ENCODE assay signal across 21 mouse cellular contexts in genomic region chr15:99729056-99729783, GRCm38 (mm10). TPM values are rescaled to one million over a fixed set of nuclear protein-coding genes. Genes with fewer than 3 reads are reported as not detected.
DNase-seq lines count a peak whose midpoint lies in the region; TF ChIP-seq lines count a peak whose summit lies in the region.
"Had no signal": no experiment of that assay in that cellular context is flagged by ENCODE, and none has a peak within 500 bp of the region (broad histone marks: within the 10 kb centered on the region; RNA-seq: fewer than 3 reads in every experiment).

No protein-coding gene starts in this region.

- H3K27me3 ChIP-seq in kidney, adult 2 months (replicated peaks; ENCODE audit: control insufficient read depth, insufficient read depth, low read length), result no peaks in the 10 kb centered on the region
- no peaks in the 10 kb centered on the region for H3K27me3 ChIP-seq in thymus, adult 2 months (ENCODE audit: control insufficient read depth, insufficient read depth, low read length)
- H3K27me3 ChIP-seq in splenic B cell, adult 2 months (ENCODE audit: control insufficient read depth, insufficient read depth, low read length, poor library complexity, severe bottlenecking), result no peaks in the 10 kb centered on the region
- H3K27me3 ChIP-seq: forebrain, embryonic 13.5 days; hindbrain, embryonic 15.5 days; liver, embryonic 13.5 days had no signal

- TF ChIP-seq CTCF in kidney, adult 2 months (conservative IDR thresholded peaks at IDR 0.05; ENCODE audit: insufficient read depth, insufficient read length, low read depth, low read length), result 0 out of 2 replicates have a peak, but pooled peaks have one; percentile 22
- no peak for TF ChIP-seq CTCF in thymus, adult 2 months (IDR thresholded peaks at IDR 0.05; ENCODE audit: borderline replicate concordance, control insufficient read depth, extremely low read depth, insufficient read depth, low read length, poor library complexity)

- no peak for DNase-seq in kidney, adult 2 months
- DNase-seq in kidney, adult 9 months, result no peak
- DNase-seq in thymus, adult 2 months, result peak; percentile 27
- DNase-seq in thymus, postnatal 25 days, result no peak
- peak; percentile 76 for DNase-seq in R1 (ENCODE audit: low read depth, low spot score)
- peak; percentile 31 for DNase-seq in splenic B cell, adult 2 months (ENCODE audit: low read depth, low spot score)
- DNase-seq in frontal cortex, adult 2 months (ENCODE audit: extremely low spot score in 1 of 2, low spot score in 1 of 2), result no peak
- DNase-seq in layer of hippocampus, postnatal 14 days (ENCODE audit: low spot score in 2 of 2), result no peak
- DNase-seq: adrenal gland, adult 2 months; cerebellum, adult 2 months; embryo, embryonic 11 days; gastrocnemius, adult 2 months; heart, adult 2 months; heart, postnatal 10 days; liver, embryonic 13.5 days; lung, postnatal 14 days had no signal

- peaks cover 8% of the 10 kb centered on the region for H3K4me1 ChIP-seq in kidney, adult 2 months (ENCODE audit: control insufficient read depth, insufficient read depth, low read length)
- H3K4me1 ChIP-seq in thymus, adult 2 months (replicated peaks; ENCODE audit: control insufficient read depth, insufficient read depth, low read length), result peaks cover 6% of the 10 kb centered on the region

- 96% methylated on average over 3 of the region's 4 CpGs for WGBS in kidney, adult 2 months
- 98% methylated on average over 4 of the region's 4 CpGs for WGBS in thymus, adult 2 months

- H3K27ac ChIP-seq in kidney, adult 2 months (ENCODE audit: insufficient read depth, low read depth, low read length), result no peak overlapping the region
- H3K27ac ChIP-seq in thymus, adult 2 months (ENCODE audit: control insufficient read depth, insufficient read depth, low read length), result no peak overlapping the region
- H3K27ac ChIP-seq: forebrain, embryonic 13.5 days; gastrocnemius, adult 2 months; heart, adult 2 months; hindbrain, embryonic 15.5 days; liver, embryonic 13.5 days had no signal

- TF ChIP-seq POLR2A in kidney, adult 2 months (IDR thresholded peaks at IDR 0.05; ENCODE audit: low read depth, low read length), result no peak
- no peak for TF ChIP-seq POLR2A in thymus, adult 2 months (IDR thresholded peaks at IDR 0.05; ENCODE audit: control insufficient read depth, extremely low read depth, insufficient read depth, low read length, poor library complexity)

- no peak overlapping the region for H3K4me3 ChIP-seq in kidney, adult 2 months (ENCODE audit: insufficient read depth, low read depth, low read length)
- no peak overlapping the region for H3K4me3 ChIP-seq in thymus, adult 2 months (ENCODE audit: control insufficient read depth, insufficient read depth, low read length)
- H3K4me3 ChIP-seq: forebrain, embryonic 13.5 days; gastrocnemius, adult 2 months; heart, adult 2 months; hindbrain, embryonic 15.5 days; liver, embryonic 13.5 days; myocyte had no signal

- H3K36me3 ChIP-seq in kidney, adult 2 months (ENCODE audit: control insufficient read depth, insufficient read depth, low read length), result peaks cover 3% of the 10 kb centered on the region; the same call in 1 of the 2 replicates
- peaks cover 9% of the 10 kb centered on the region; the same call in 1 of the 2 replicates for H3K36me3 ChIP-seq in thymus, adult 2 months (ENCODE audit: control insufficient read depth, insufficient read depth, low read length)
- peaks cover 8% of the 10 kb centered on the region; the same call in 1 of the 2 replicates for H3K36me3 ChIP-seq in splenic B cell, adult 2 months (ENCODE audit: control insufficient read depth, insufficient read depth, low read length, poor library complexity, severe bottlenecking)

RNA-seq across cellular contexts. Expression of gene Cox14, which starts 3.8 kb away (rescaled TPM):
- polyA plus RNA-seq in kidney, adult 2 months (2012; rRNA removed), result 263 and 269 TPM in 2 replicates
- polyA plus RNA-seq in thymus, adult 2 months (2012; rRNA removed), result 227 and 284 TPM in 2 replicates
- 218 and 238 TPM in 2 replicates for polyA plus RNA-seq in frontal cortex, adult 2 months (2012; rRNA removed)
- 100 to 1,000 TPM; 124 to 129 TPM for total RNA-seq in layer of hippocampus, postnatal 14 days (2021)

RNA-seq across cellular contexts. Expression of gene Gpd1, which starts 11.9 kb away (rescaled TPM):
- polyA plus RNA-seq in kidney, adult 2 months (2012; rRNA removed), result 427 and 506 TPM in 2 replicates
- polyA plus RNA-seq in thymus, adult 2 months (2012; rRNA removed), result 108 and 187 TPM in 2 replicates
- 52.2 and 56.5 TPM in 2 replicates for polyA plus RNA-seq in frontal cortex, adult 2 months (2012; rRNA removed)
- 10 to 100 TPM; 76.3 to 83.1 TPM for total RNA-seq in layer of hippocampus, postnatal 14 days (2021)

RNA-seq across cellular contexts. Expression of gene Gm17349, which starts 23.9 kb away (rescaled TPM):
- polyA plus RNA-seq in kidney, adult 2 months (2012; rRNA removed), result 0.58 TPM in 1 of 2 replicates, not detected in the other
- polyA plus RNA-seq in thymus, adult 2 months (2012; rRNA removed), result not detected in 2 replicates
- polyA plus RNA-seq in frontal cortex, adult 2 months (2012; rRNA removed), result 1.00 TPM in 1 of 2 replicates, not detected in the other
- 1 to 10 TPM; 5.3 to 5.5 TPM for total RNA-seq in layer of hippocampus, postnatal 14 days (2021)
- polyA plus RNA-seq: cerebellum, adult 2 months; forebrain, embryonic 13.5 days; heart, adult 2 months; hindbrain, embryonic 15.5 days; kidney, embryonic 14.5 days; liver, embryonic 13.5 days; myocyte; testis, adult 2 months had no signal

RNA-seq across cellular contexts. Expression of gene Smarcd1, which starts 27.3 kb away (rescaled TPM):
- polyA plus RNA-seq in kidney, adult 2 months (2012; rRNA removed), result 27.7 and 29.5 TPM in 2 replicates
- polyA plus RNA-seq in thymus, adult 2 months (2012; rRNA removed), result 106 and 111 TPM in 2 replicates
- 189 and 197 TPM in 2 replicates for polyA plus RNA-seq in frontal cortex, adult 2 months (2012; rRNA removed)
- 100 to 1,000 TPM in 1 of 2 experiments, 10 to 100 TPM in 1; 96.1 to 106 TPM for total RNA-seq in layer of hippocampus, postnatal 14 days (2021)

RNA-seq across cellular contexts. Expression of gene Cers5, which starts 43.5 kb away (rescaled TPM):
- 28.7 and 31.8 TPM in 2 replicates for polyA plus RNA-seq in kidney, adult 2 months (2012; rRNA removed)
- polyA plus RNA-seq in thymus, adult 2 months (2012; rRNA removed), result 48.1 and 59.8 TPM in 2 replicates
- polyA plus RNA-seq in frontal cortex, adult 2 months (2012; rRNA removed), result 45.7 and 48.0 TPM in 2 replicates
- 10 to 100 TPM; 32.6 to 39.3 TPM for total RNA-seq in layer of hippocampus, postnatal 14 days (2021)

Comparison
In these comparisons a context has a peak if more than half of its experiments do, and no peak if none do; other contexts are left out.
1. DNase-seq: peak in thymus, adult 2 months (single experiment), R1 (single experiment) and splenic B cell, adult 2 months (single experiment); none in kidney, adult 2 months (single experiment), kidney, adult 9 months (single experiment), thymus, postnatal 25 days (single experiment), frontal cortex, adult 2 months (0 of 2) and layer of hippocampus, postnatal 14 days (0 of 2).